Mouse (Mus musculus): ENCODE data around the gene Cenpb.

DNA sequence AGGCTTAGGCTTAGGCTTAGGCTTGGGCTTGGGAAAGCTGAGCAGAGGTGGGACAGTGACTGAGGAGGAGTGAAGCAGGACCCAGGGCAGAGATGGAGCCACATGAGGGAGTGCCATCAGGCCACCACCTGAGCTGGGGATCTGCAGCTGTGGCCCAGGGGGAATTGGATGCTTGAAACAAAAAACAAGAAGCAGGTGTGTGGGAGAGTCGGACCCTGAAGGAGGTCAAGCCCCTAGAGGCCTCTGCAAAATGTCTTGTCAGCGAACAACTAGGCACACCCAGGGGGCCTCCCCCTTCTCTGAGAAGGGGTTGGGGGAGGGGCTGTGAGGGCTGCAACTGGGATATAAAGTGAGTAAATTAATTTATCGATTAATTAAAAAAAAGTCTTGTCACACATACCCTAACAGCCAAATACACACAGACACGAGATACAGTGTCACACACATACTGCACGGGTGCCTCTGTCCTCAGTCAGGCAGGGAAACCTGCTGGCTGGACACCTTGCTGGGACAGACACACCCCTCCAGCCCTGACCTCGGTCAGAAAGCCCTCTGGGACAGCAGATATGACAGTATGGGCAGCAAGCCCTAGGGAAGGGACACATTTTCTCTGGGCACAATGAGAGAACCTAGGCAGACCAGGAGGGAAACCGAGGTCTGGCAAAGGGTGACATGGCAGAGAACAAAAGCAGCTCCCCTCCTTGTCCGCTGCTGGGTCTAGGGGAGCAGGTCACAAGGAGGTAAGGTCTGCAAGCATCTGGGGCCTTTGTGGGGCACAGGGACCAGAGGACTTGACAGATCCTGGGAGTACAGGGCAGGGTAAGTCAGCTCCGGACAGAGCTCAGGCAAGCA, 53.7 kb downstream of the Cenpb start:
- no peak for TF ChIP-seq POLR2A (IDR thresholded peaks at IDR 0.05; ENCODE audit: insufficient read depth, low read depth, low read length)
- no peak for TF ChIP-seq CTCF (IDR thresholded peaks at IDR 0.05)
- no peak for TF ChIP-seq EP300 (IDR thresholded peaks at IDR 0.05; ENCODE audit: insufficient read depth, low read depth, low read length)
